Mouse (Mus musculus) naive thymus-derived CD4-positive, alpha-beta T cell, adult 2 months (primary cell): ENCODE data around the gene Polr1a.

Experiments used
- DNase-seq: peaks from one replicate; pipeline ENCODE4 v3.0.0-alpha.2; 2011; ENCODE audit warnings: low read depth

Polr1a gene

GRCm38 (mm10) chr6:71950592-71950991 lies 41.7 kb downstream of the Polr1a start:
- no peak for DNase-seq

GRCm38 (mm10) chr6:71951192-71951591 lies 42.3 kb downstream of the Polr1a start:
- DNase-seq: no peak

- DNase-seq: peak; percentile 25
Measured at GRCm38 (mm10) chr6:71962119-71962518, 53.3 kb downstream of the Polr1a start.

- peak; percentile 63 for DNase-seq
Measured at GRCm38 (mm10) chr6:71962706-71963105, 53.9 kb downstream of the Polr1a start.

- no peak for DNase-seq
Measured at GRCm38 (mm10) chr6:71963561-71963960, 54.7 kb downstream of the Polr1a start.

GRCm38 (mm10) chr6:71966683-71967303 lies 57.9 kb downstream of the Polr1a start:
- DNase-seq: no peak

- DNase-seq: no peak
Measured at GRCm38 (mm10) chr6:71967847-71968246, 59.0 kb downstream of the Polr1a start.

GRCm38 (mm10) chr6:71969459-71969858 lies 60.6 kb downstream of the Polr1a start:
- no peak for DNase-seq

GRCm38 (mm10) chr6:71970154-71970553 lies 61.3 kb downstream of the Polr1a start:
- DNase-seq: no peak

GRCm38 (mm10) chr6:71976592-71976991 lies 67.7 kb downstream of the Polr1a start:
- DNase-seq: no peak

- peak; percentile 84 for DNase-seq
Measured at GRCm38 (mm10) chr6:71980165-71980564, 71.3 kb downstream of the Polr1a start.

- DNase-seq: no peak
Measured at GRCm38 (mm10) chr6:71980587-71980986, 71.7 kb downstream of the Polr1a start.

GRCm38 (mm10) chr6:71981450-71981849 lies 72.6 kb downstream of the Polr1a start:
- DNase-seq: peak; percentile 43

- DNase-seq: no peak
Measured at GRCm38 (mm10) chr6:71985984-71986383, 77.1 kb downstream of the Polr1a start.

GRCm38 (mm10) chr6:71987546-71988248 lies 78.8 kb downstream of the Polr1a start:
- no peak for DNase-seq

- no peak for DNase-seq
Measured at GRCm38 (mm10) chr6:71989647-71990351, 80.9 kb downstream of the Polr1a start.

- DNase-seq: no peak
Measured at GRCm38 (mm10) chr6:71990371-71990837, 81.6 kb downstream of the Polr1a start.

GRCm38 (mm10) chr6:71991190-71991932 lies 82.5 kb downstream of the Polr1a start:
- DNase-seq: no peak

- no peak for DNase-seq
Measured at GRCm38 (mm10) chr6:71991933-71992325, 83.1 kb downstream of the Polr1a start.

- no peak for DNase-seq
Measured at GRCm38 (mm10) chr6:71994004-71994403, 85.2 kb downstream of the Polr1a start.

- no peak for DNase-seq
Measured at GRCm38 (mm10) chr6:71995081-71995480, 86.2 kb downstream of the Polr1a start.

- DNase-seq: no peak
Measured at GRCm38 (mm10) chr6:71997215-71997614, 88.4 kb downstream of the Polr1a start.
